Mouse (Mus musculus) myocyte (in vitro differentiated cells): ENCODE results near the gene Trak1.

Source experiments
- E2F4 ChIP-seq: IDR thresholded peaks from one replicate; pipeline ENCODE4 v1.6.1; 2011; ENCODE audit warnings: mild to moderate bottlenecking, control low read depth, moderate library complexity; ENCODE audit not compliant: insufficient read depth
- MAX ChIP-seq: IDR thresholded peaks from one replicate; pipeline ENCODE4 v1.6.1; 2011; ENCODE audit warnings: low read depth, mild to moderate bottlenecking, control low read depth
- MYOD1 ChIP-seq, 3 experiments: IDR thresholded peaks; one replicate each; pipeline ENCODE4 v1.6.1; 2011; ENCODE audit warnings: control low read depth in 2 of 3, low read depth in 2 of 3, mild to moderate bottlenecking in 2 of 3, moderate library complexity in 1 of 3; ENCODE audit not compliant: insufficient read length in 2 of 3, control insufficient read depth in 1 of 3
- MYOG ChIP-seq, 3 experiments: IDR thresholded peaks; one replicate each; pipeline ENCODE4 v1.6.1; 2011; ENCODE audit warnings: control low read depth in 2 of 3, low read depth in 2 of 3, mild to moderate bottlenecking in 2 of 3; ENCODE audit not compliant: insufficient read length in 2 of 3, control insufficient read depth in 1 of 3, insufficient read depth in 1 of 3
- POLR2A ChIP-seq: IDR thresholded peaks from one replicate; pipeline ENCODE4 v1.6.1; 2011; ENCODE audit warnings: low read depth, mild to moderate bottlenecking, control low read depth, moderate library complexity; ENCODE audit not compliant: insufficient read length
- POLR2AphosphoS2 ChIP-seq: IDR thresholded peaks from one replicate; pipeline ENCODE4 v1.6.1; 2011; ENCODE audit warnings: low read depth, control low read depth; ENCODE audit not compliant: insufficient read length
- TCF12 ChIP-seq: IDR thresholded peaks from one replicate; pipeline ENCODE4 v1.6.1; 2011; ENCODE audit warnings: mild to moderate bottlenecking, control low read depth; ENCODE audit not compliant: poor library complexity, insufficient read depth, severe bottlenecking
- USF1 ChIP-seq: IDR thresholded peaks from one replicate; pipeline ENCODE4 v1.6.1; 2011; ENCODE audit warnings: low read depth, mild to moderate bottlenecking, control low read depth, moderate library complexity

DNA sequence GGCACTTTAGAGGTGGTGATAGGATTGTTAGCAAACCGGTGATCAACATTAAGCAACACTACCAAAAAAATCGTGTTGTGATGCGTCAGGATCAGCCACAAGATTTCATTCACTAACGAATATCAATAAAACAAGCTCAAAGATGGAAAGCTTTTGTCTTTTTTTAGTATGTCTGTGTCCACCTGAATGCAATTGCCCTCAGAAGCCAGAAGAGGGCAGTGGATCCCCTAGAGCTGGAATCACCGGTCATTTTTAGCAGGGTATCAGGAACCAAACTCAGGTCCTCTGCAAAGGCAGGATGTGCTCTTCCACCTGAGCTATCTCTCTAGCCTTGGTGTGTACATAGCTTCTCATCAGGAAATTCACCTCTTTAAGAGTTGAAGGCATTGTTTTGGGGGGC, 177.5 kb downstream of the Trak1 start:
- TF ChIP-seq POLR2A: no peak
- no peak for TF ChIP-seq TCF12
- TF ChIP-seq USF1: no peak
- no peak for TF ChIP-seq POLR2AphosphoS2
- TF ChIP-seq MYOD1 (IDR thresholded peaks at IDR 0.05; ENCODE audit: control insufficient read depth in 1 of 3, insufficient read length in 2 of 3, low read depth in 2 of 3): no peak
- TF ChIP-seq MYOG (IDR thresholded peaks at IDR 0.05; ENCODE audit: control insufficient read depth in 1 of 3, insufficient read depth in 1 of 3, insufficient read length in 2 of 3, low read depth in 2 of 3): no peak
- no peak for TF ChIP-seq MAX
- TF ChIP-seq E2F4: no peak
